Mouse (Mus musculus): ENCODE measurements around the gene Eif4e. TPM values are rescaled to one million over a fixed set of nuclear protein-coding genes. Genes with fewer than 3 reads are reported as not detected.
A peak's percentile ranks its signal among the peaks of the same experiment; 100 is the strongest.

Eif4e gene
- total RNA-seq, 1 experiment from 2014 or later: 66.1 TPM

- ATAC-seq (ENCODE audit: extremely low read depth, insufficient number of reproducible peaks, low FRiP score, poor library complexity, severe bottlenecking): no peak
These were observed 11.2 kb upstream of the Eif4e start for GRCm38 (mm10) chr3:138514749-138515148.

GRCm38 (mm10) chr3:138515656-138516370, 10.2 kb upstream of the Eif4e start:
- no peak for ATAC-seq (ENCODE audit: extremely low read depth, insufficient number of reproducible peaks, low FRiP score, poor library complexity, severe bottlenecking)

- ATAC-seq (ENCODE audit: extremely low read depth, insufficient number of reproducible peaks, low FRiP score, poor library complexity, severe bottlenecking): peak; percentile 82
These were observed 8.1 kb upstream of the Eif4e start for GRCm38 (mm10) chr3:138517881-138518280.

- ATAC-seq (ENCODE audit: extremely low read depth, insufficient number of reproducible peaks, low FRiP score, poor library complexity, severe bottlenecking): no peak
These were observed 6.8 kb upstream of the Eif4e start for GRCm38 (mm10) chr3:138519218-138519617.

- ATAC-seq (ENCODE audit: extremely low read depth, insufficient number of reproducible peaks, low FRiP score, poor library complexity, severe bottlenecking): no peak
These were observed 2.0 kb upstream of the Eif4e start for GRCm38 (mm10) chr3:138523956-138524355.

GRCm38 (mm10) chr3:138525494-138525893, 485 bp upstream of the Eif4e start:
- ATAC-seq (ENCODE audit: extremely low read depth, insufficient number of reproducible peaks, low FRiP score, poor library complexity, severe bottlenecking): no peak

- ATAC-seq (ENCODE audit: extremely low read depth, insufficient number of reproducible peaks, low FRiP score, poor library complexity, severe bottlenecking): peak; percentile 94
These were observed 1.1 kb downstream of the Eif4e start for GRCm38 (mm10) chr3:138526916-138527666.

GRCm38 (mm10) chr3:138527667-138528231, 1.8 kb downstream of the Eif4e start:
- ATAC-seq (ENCODE audit: extremely low read depth, insufficient number of reproducible peaks, low FRiP score, poor library complexity, severe bottlenecking): peak; percentile 35; the same call in 1 of the 2 replicates

GRCm38 (mm10) chr3:138528265-138528664, 2.3 kb downstream of the Eif4e start:
- ATAC-seq (ENCODE audit: extremely low read depth, insufficient number of reproducible peaks, low FRiP score, poor library complexity, severe bottlenecking): no peak

- ATAC-seq (ENCODE audit: extremely low read depth, insufficient number of reproducible peaks, low FRiP score, poor library complexity, severe bottlenecking): no peak
These were observed 4.8 kb downstream of the Eif4e start for GRCm38 (mm10) chr3:138530578-138531478.

- ATAC-seq (ENCODE audit: extremely low read depth, insufficient number of reproducible peaks, low FRiP score, poor library complexity, severe bottlenecking): no peak
These were observed 5.7 kb downstream of the Eif4e start for GRCm38 (mm10) chr3:138531479-138532181.

GRCm38 (mm10) chr3:138532764-138533163, 6.8 kb downstream of the Eif4e start:
- no peak for ATAC-seq (ENCODE audit: extremely low read depth, insufficient number of reproducible peaks, low FRiP score, poor library complexity, severe bottlenecking)

- ATAC-seq (ENCODE audit: extremely low read depth, insufficient number of reproducible peaks, low FRiP score, poor library complexity, severe bottlenecking): no peak
These were observed 10.1 kb downstream of the Eif4e start for GRCm38 (mm10) chr3:138536031-138536430.

- no peak for ATAC-seq (ENCODE audit: extremely low read depth, insufficient number of reproducible peaks, low FRiP score, poor library complexity, severe bottlenecking)
These were observed 16.6 kb downstream of the Eif4e start for GRCm38 (mm10) chr3:138542621-138543020.

GRCm38 (mm10) chr3:138544117-138544516, 18.1 kb downstream of the Eif4e start:
- no peak for ATAC-seq (ENCODE audit: extremely low read depth, insufficient number of reproducible peaks, low FRiP score, poor library complexity, severe bottlenecking)

- no peak for ATAC-seq (ENCODE audit: extremely low read depth, insufficient number of reproducible peaks, low FRiP score, poor library complexity, severe bottlenecking)
These were observed 20.7 kb downstream of the Eif4e start for GRCm38 (mm10) chr3:138546678-138547077.

GRCm38 (mm10) chr3:138549045-138549444, 23.1 kb downstream of the Eif4e start:
- no peak for ATAC-seq (ENCODE audit: extremely low read depth, insufficient number of reproducible peaks, low FRiP score, poor library complexity, severe bottlenecking)

- ATAC-seq (ENCODE audit: extremely low read depth, insufficient number of reproducible peaks, low FRiP score, poor library complexity, severe bottlenecking): no peak
These were observed 24.6 kb downstream of the Eif4e start for GRCm38 (mm10) chr3:138550336-138551123.

Measured in neutrophil, adult 5-6 weeks (primary cell).